Mouse (Mus musculus) stomach, embryonic 16.5 days (tissue): ENCODE results near the gene Ticam1. TPM values are rescaled to one million over a fixed set of nuclear protein-coding genes. Genes with fewer than 3 reads are reported as not detected.
A peak's percentile ranks its signal among the peaks of the same experiment; 100 is the strongest.

ENCODE experiments used
- ATAC-seq: fragments of 200-750 bp; cut with Nextera tagmentation; 2 replicates; pipeline ENCODE4 v1.8.0; 2017; ENCODE audit warnings: moderate number of reproducible peaks, moderate TSS enrichment; ENCODE audit not compliant: insufficient read depth, low FRiP score
- H3K27ac ChIP-seq: fragments of 300-500 bp; sonication (generic); 2 replicates; pipeline ENCODE4 v1.5.1; 2014; ENCODE audit warnings: low read length
- H3K27me3 ChIP-seq: fragments of 300-500 bp; sonication (generic); 2 replicates; pipeline ENCODE4 v1.6.1; 2014; ENCODE audit warnings: low read length, control low read depth, mixed read lengths; ENCODE audit not compliant: control insufficient read depth, insufficient read depth
- H3K36me3 ChIP-seq: fragments of 300-500 bp; sonication (generic); 2 replicates; pipeline ENCODE4 v1.6.1; 2014; ENCODE audit warnings: low read length; ENCODE audit not compliant: control insufficient read depth, insufficient read depth
- H3K4me1 ChIP-seq: fragments of 300-500 bp; sonication (generic); 2 replicates; pipeline ENCODE4 v1.6.1; 2014; ENCODE audit warnings: low read length, control low read depth, mixed read lengths; ENCODE audit not compliant: control insufficient read depth, insufficient read depth
- H3K4me2 ChIP-seq: fragments of 300-500 bp; sonication (generic); 2 replicates; pipeline ENCODE4 v1.6.1; 2014; ENCODE audit warnings: low read depth, low read length, mixed read lengths
- H3K4me3 ChIP-seq: fragments of 300-500 bp; sonication (generic); replicated peaks from 2 replicates; pipeline ENCODE4 v1.5.1; 2014; ENCODE audit warnings: mild to moderate bottlenecking, low read length
- H3K9ac ChIP-seq: fragments of 300-500 bp; sonication (generic); 2 replicates; pipeline ENCODE4 v1.6.1; 2014; ENCODE audit warnings: low read length
- H3K9me3 ChIP-seq: fragments of 300-500 bp; sonication (generic); replicated peaks from 2 replicates; pipeline ENCODE4 v1.6.1; 2016; ENCODE audit warnings: low read length, control low read depth; ENCODE audit not compliant: control insufficient read depth
- WGBS: fragments of 180-500 bp; shearing (Covaris S2); extraction: QIAGEN DNeasy Blood & Tissue Kit; methylation state at CpG from one replicate; pipeline ENCODE4 v1.1.7; 2014; 5-methylcytosine and 5-hydroxymethylcytosine counted together
- polyA plus RNA-seq: library from polyadenylated mRNA; unstranded; fragments of >200 nt; fragmentation: Nextera tagmentation; extraction: Ambion mirVana; gene quantifications from 2 replicates; pipeline ENCODE4 v1.2.1, GENCODE M21; 2015

Gene Ticam1
- polyA plus RNA-seq, 1 experiment from 2014 or later: 7.6 TPM

DNA sequence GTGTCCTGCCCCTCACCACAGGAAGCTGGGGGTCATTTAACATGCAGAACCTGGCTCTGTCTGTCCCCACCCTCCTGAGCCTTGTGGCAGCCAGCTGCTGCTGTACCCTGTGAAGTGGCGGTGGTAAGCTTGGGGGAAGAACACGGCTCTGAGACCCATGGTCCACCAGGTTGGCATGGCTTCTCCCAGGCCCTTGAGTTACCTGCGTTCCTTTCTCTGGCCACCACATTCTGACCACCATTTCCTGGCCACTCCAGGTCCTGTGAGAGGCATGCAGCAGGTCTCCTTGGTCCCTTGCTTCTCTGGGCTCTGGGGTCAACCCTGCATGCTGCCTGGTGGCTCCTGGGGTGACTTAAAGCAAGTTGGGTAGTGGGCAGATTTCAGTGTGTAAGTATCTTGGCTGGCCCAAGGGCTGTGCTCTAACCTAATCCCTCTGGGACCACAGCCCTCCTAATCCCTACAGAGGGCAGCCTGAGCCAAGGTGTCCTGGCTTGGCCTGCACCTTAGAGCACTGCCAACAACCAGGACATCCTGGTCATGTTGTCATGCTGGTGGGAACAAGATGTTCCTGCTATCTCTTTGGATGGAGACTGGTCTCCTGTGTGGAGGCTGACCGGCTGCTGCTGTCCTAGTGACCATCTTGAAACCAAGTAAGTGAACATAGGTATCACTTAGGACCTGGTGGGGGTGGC lies 16.1 kb upstream of the Ticam1 start, which contains the start of gene Plin3:
Gene Plin3 (minus strand): TSS at position 343 of the 692 bp plus-strand sequence.
- Histone ChIP-seq H3K27me3 (no peaks in the 10 kb centered on the region), H3K27ac (peak within 1 kb of the TSS; percentile 99), H3K9me3 (no peaks in the 10 kb centered on the region), H3K36me3 (no peaks in the 10 kb centered on the region), H3K4me3 (no peak within 1 kb of the TSS), H3K4me2 (no peak within 1 kb of the TSS), H3K4me1 (peaks cover 26% of the 10 kb centered on the region), H3K9ac (peak within 1 kb of the TSS; percentile 71; the same call in 1 of the 2 replicates)
- ATAC-seq: no peak
- 90% methylated on average over 4 of the region's 4 CpGs for WGBS

DNA sequence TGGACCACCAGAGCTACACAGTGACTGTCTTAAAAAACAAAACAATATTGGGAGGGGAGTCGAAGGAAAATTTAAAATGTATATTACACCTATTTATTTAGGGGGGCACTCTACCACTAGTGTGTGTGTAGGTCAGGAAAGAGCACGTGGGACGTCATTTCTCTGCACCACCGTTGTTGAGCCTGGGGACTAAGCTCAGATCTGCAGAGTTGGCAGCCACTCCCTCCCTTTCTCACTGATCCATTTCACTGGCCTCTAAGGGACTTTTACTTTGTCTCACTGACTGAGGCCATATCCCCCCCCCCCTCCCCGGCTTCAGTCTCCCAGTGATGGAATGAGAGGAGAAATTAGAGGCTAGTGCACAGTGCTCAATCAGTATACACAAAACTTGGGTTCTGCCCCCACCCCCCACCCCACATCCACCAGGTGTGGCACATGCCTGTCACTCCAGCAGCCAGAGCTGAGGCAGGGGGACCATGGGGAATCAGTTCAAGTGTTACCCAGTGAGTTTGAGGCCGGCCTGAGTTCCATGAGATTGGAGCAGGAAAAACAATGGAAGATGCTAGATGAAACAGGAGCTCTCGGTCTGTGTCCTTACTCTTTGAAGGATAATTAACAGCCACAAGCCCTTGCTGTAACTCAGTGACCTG lies 15.4 kb upstream of the Ticam1 start:
- no peak for ATAC-seq
- no peaks in the 10 kb centered on the region for H3K27me3 ChIP-seq
- peak overlapping the region; percentile 71 for H3K9ac ChIP-seq
- no peak overlapping the region; the same call in 1 of the 2 replicates for H3K4me2 ChIP-seq
- no peak overlapping the region for H3K4me3 ChIP-seq
- H3K27ac ChIP-seq: peak overlapping the region; percentile 99
- no peaks in the 10 kb centered on the region for H3K9me3 ChIP-seq
- peaks cover 32% of the 10 kb centered on the region for H3K4me1 ChIP-seq
- no peaks in the 10 kb centered on the region for H3K36me3 ChIP-seq
- 76% methylated on average over 7 of the region's 7 CpGs for WGBS

DNA sequence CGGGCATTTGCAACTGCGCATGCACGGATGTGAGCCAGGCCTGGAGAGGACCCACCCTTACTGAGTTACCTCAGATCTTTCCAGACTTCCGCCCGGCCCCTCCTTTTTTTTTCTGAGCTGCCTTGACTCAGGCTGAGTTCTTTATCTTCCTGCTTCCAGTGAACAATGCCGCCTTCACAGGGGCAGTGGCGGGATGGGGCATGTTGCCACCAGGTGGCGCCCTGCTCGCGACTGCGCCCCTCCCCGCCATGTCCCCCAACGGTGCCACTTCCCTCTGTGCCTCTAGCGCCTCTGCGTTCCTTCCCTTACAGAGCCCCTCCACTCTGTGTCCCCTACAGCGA lies 14.6 kb upstream of the Ticam1 start:
- H3K9ac ChIP-seq: peak overlapping the region; percentile 71
- no peaks in the 10 kb centered on the region for H3K36me3 ChIP-seq
- H3K27ac ChIP-seq: peak overlapping the region; percentile 99
- ATAC-seq: peak; percentile 91
- H3K27me3 ChIP-seq: no peaks in the 10 kb centered on the region
- H3K4me1 ChIP-seq: peaks cover 36% of the 10 kb centered on the region
- H3K9me3 ChIP-seq: no peaks in the 10 kb centered on the region
- H3K4me3 ChIP-seq: peak overlapping the region; percentile 65
- WGBS: under 1% methylated on average over 16 of the region's 16 CpGs
- peak overlapping the region; percentile 65 for H3K4me2 ChIP-seq

DNA sequence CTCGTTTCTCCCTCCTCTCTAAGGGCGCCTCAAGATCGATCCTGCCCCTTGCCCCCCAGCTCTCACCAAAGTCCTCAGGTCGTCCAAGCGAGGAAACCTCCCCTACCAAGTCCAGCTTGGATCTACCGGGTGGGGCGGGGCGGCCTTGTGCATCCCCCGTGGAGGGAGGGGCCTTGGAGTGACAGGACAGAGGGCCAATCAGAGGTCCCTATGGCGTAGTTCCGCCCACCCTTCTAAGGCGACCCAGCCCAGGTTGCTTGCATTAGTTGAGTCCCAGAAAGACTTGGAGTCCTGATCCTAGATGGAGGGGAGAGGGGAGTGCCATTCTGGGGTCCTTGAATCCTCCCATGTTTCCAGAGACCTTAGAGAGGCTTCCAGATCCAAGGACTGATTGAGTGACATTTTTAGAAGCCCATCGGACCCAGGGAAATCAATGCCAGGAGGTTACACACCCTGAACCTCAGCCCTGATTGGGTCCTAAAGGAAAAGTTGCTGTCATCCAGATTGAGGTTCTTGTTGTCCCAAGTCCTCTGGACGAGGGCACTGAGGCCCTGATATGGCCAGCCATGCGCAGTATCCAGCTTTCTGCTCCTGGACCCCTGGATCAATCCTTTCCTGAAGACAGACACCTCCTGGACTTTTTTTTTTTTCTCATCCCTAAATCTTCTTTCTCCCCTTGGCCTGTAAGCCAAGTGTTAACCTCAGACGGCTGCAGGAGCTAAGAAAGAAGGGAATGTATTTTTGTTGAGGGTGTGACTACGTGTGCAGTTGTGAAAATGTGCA lies 14.0 kb upstream of the Ticam1 start:
- no peaks in the 10 kb centered on the region for H3K27me3 ChIP-seq
- H3K4me3 ChIP-seq: peak overlapping the region; percentile 65
- no peaks in the 10 kb centered on the region for H3K9me3 ChIP-seq
- H3K4me2 ChIP-seq: peak overlapping the region; percentile 65
- H3K9ac ChIP-seq: peak overlapping the region; percentile 81
- peaks cover 36% of the 10 kb centered on the region for H3K4me1 ChIP-seq
- H3K27ac ChIP-seq: peak overlapping the region; percentile 99
- 3% methylated on average over 16 of the region's 17 CpGs for WGBS
- H3K36me3 ChIP-seq: peaks cover 2% of the 10 kb centered on the region; the same call in 1 of the 2 replicates
- ATAC-seq: peak; percentile 92

DNA sequence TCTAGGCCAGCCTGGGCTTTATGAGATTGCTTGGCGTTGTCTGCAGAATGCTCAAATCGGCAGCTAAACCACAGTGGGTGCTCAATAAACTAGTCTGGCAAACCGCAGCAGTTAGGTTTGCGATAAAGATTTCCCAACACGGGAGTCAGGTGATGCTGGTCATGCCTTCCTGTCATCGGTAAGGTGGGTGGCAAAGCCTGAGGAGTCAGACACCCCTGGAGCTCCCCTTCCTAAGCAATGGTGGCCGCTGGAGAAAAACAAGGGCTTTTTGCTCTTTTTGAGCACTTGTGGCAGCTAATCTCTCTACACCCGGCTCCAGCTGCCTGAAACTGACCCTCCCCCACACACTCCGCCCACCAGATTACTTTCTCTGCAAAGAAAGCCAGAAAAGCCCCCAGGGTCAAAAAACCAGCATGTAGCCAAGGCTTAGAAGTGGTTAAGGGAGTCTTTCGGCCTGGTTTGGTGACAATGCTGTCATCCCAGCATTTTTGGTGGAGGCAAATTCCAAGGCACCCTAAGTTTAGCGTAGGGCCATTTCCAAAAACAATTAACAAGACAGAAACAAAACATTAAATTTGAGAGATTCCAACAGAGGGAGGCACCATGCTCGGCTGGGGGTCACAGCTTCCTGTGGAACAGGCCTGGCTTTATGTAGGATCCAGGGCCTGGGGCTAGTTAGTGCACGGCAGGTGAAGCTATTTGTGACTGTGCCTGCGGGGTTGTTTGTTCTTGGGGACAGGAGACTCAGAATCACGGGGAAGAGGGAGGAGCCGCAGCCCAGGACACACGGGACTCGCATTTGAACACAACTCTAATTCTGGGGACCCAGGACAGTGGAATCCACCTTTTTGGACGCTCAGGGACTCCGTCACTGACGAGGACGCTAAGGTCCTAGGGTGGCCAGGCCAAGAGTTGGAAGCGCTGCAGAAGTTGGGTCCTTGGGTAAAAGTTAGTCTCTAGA lies 13.1 kb upstream of the Ticam1 start:
- Histone ChIP-seq H3K27ac (peak overlapping the region; percentile 99), H3K36me3 (peaks cover 11% of the 10 kb centered on the region), H3K9me3 (no peaks in the 10 kb centered on the region), H3K4me2 (peak overlapping the region; percentile 65), H3K9ac (peak overlapping the region; percentile 81), H3K4me1 (peaks cover 36% of the 10 kb centered on the region), H3K27me3 (no peaks in the 10 kb centered on the region), H3K4me3 (peak overlapping the region; percentile 65)
- peak; percentile 4; the same call in 1 of the 2 replicates for ATAC-seq
- 5% methylated on average over 23 of the region's 23 CpGs for WGBS

DNA sequence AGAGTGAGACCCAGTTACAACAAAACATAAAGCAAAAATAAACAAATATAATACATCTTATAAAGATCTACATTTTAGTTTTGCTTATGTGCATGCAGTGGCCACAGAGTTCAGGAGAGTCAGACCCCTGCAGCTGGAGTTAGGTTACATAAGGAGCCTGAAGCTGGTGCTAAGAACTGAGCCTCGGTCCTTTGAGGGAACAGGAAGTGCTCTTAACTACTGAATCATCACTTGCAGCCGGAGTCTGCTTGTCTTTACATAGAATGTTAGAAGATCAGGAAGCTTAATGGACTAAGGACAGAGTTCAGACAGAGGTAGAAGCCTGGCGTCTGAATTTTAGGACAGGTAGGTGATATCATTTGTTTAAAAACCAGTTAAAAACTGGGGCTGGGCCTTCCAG lies 12.3 kb upstream of the Ticam1 start:
- Histone ChIP-seq H3K4me1 (peaks cover 36% of the 10 kb centered on the region), H3K27ac (peak overlapping the region; percentile 99), H3K27me3 (no peaks in the 10 kb centered on the region), H3K36me3 (peaks cover 11% of the 10 kb centered on the region), H3K4me3 (peak overlapping the region; percentile 65), H3K9ac (peak overlapping the region; percentile 81), H3K9me3 (no peaks in the 10 kb centered on the region), H3K4me2 (peak overlapping the region; percentile 65)
- 20% methylated on average over 3 of the region's 3 CpGs for WGBS
- ATAC-seq: no peak

DNA sequence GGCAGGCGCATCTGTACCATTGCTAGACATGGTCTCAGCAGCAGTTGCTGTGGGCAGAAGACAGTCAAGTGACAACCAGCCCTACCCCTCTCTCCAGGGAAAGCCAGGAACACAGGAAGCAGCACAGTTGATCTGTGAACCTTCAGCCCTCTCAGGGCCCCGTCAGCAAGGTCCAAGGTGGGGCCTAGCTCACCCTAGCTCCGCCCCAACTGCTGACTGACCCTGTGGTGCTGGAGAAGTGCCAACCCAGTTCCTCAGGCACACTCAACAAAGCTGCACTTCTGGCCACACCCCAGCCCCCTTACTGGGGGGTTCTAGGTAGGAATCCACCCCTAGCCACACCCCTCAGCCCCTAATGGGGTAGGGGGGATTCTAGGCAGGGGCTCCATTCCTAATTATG lies 11.2 kb upstream of the Ticam1 start:
- WGBS: 35% methylated on average over 3 of the region's 3 CpGs
- peak overlapping the region; percentile 65 for H3K4me2 ChIP-seq
- no peaks in the 10 kb centered on the region for H3K9me3 ChIP-seq
- no peaks in the 10 kb centered on the region for H3K27me3 ChIP-seq
- peak; percentile 13 for ATAC-seq
- peaks cover 36% of the 10 kb centered on the region for H3K4me1 ChIP-seq
- peak overlapping the region; percentile 31 for H3K4me3 ChIP-seq
- peaks cover 11% of the 10 kb centered on the region for H3K36me3 ChIP-seq
- peak overlapping the region; percentile 99 for H3K27ac ChIP-seq
- peak overlapping the region; percentile 65 for H3K9ac ChIP-seq

DNA sequence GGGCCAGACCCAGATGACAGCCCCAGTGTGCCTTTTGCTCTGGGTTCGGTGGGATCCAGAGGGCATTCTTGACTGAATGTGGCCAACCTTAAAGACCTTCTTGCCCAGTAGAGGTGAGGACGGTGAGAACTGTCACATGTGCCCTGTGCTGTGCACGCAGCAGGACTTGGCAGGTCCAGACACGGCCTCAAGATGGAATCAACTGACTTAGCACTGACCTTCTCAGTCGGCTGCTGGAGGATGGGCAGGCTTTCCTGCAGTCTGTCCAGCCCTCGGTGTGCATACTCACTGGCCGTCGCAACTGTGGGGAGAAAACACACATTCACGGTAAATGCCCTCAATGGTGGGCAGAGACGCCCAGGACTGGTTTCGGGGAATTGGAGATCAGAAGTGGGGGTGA lies 9.4 kb upstream of the Ticam1 start:
- ATAC-seq: no peak
- H3K27ac ChIP-seq: no peak overlapping the region
- no peaks in the 10 kb centered on the region for H3K9me3 ChIP-seq
- no peak overlapping the region for H3K9ac ChIP-seq
- no peak overlapping the region for H3K4me2 ChIP-seq
- H3K4me3 ChIP-seq: no peak overlapping the region
- peaks cover 19% of the 10 kb centered on the region for H3K36me3 ChIP-seq
- no peaks in the 10 kb centered on the region for H3K27me3 ChIP-seq
- peaks cover 32% of the 10 kb centered on the region for H3K4me1 ChIP-seq
- 90% methylated on average over 11 of the region's 11 CpGs for WGBS
